Mouse (Mus musculus) CH12.LX (cell line): ENCODE results near the gene Camta1.

Experiments
- BHLHE40 ChIP-seq: IDR thresholded peaks from 2 replicates; pipeline ENCODE4 v1.6.1; 2011; ENCODE audit warnings: mild to moderate bottlenecking, low read depth, low read length, improper control_type of control experiment
- CHD2 ChIP-seq: IDR thresholded peaks from 2 replicates; pipeline ENCODE4 v1.6.1; 2011; ENCODE audit warnings: low read length, improper control_type of control experiment
- CTCF ChIP-seq, 2 experiments: IDR thresholded peaks in 1 of 2; conservative IDR thresholded peaks in 1 of 2; 2 replicates each; pipeline ENCODE4 v1.5.1; 2011 to 2012; ENCODE audit warnings: low read depth in 2 of 2, low read length in 2 of 2, improper control_type of control experiment in 1 of 2, inconsistent platforms in 1 of 2, mild to moderate bottlenecking in 1 of 2, moderate library complexity in 1 of 2
- EP300 ChIP-seq: IDR thresholded peaks from 2 replicates; pipeline ENCODE4 v1.6.1; 2011; ENCODE audit warnings: low read length, improper control_type of control experiment
- ETS1 ChIP-seq: conservative IDR thresholded peaks from 2 replicates; pipeline ENCODE4 v1.6.1; 2012; ENCODE audit warnings: low read depth, mild to moderate bottlenecking, inconsistent platforms, low read length, improper control_type of control experiment, moderate library complexity
- HCFC1 ChIP-seq: IDR thresholded peaks from 2 replicates; pipeline ENCODE4 v1.6.1; 2012; ENCODE audit warnings: low read depth, mild to moderate bottlenecking, inconsistent platforms, low read length, improper control_type of control experiment
- JUND ChIP-seq: conservative IDR thresholded peaks from 2 replicates; pipeline ENCODE4 v1.6.1; 2011; ENCODE audit warnings: low read depth, low read length, improper control_type of control experiment
- MAX ChIP-seq: IDR thresholded peaks from 2 replicates; pipeline ENCODE4 v1.6.1; 2011; ENCODE audit warnings: low read length, improper control_type of control experiment
- POLR2A ChIP-seq: IDR thresholded peaks from 2 replicates; pipeline ENCODE4 v1.6.1; 2011; ENCODE audit warnings: low read depth, mild to moderate bottlenecking, improper control_type of control experiment, low read length
- SMC3 ChIP-seq: IDR thresholded peaks from 2 replicates; pipeline ENCODE4 v1.6.1; 2011; ENCODE audit warnings: low read depth, low read length, improper control_type of control experiment
- TBP ChIP-seq: conservative IDR thresholded peaks from 2 replicates; pipeline ENCODE4 v1.6.1; 2011; ENCODE audit warnings: low read depth, low read length, improper control_type of control experiment
- ZNF384 ChIP-seq: IDR thresholded peaks from 2 replicates; pipeline ENCODE4 v1.6.1; 2012; ENCODE audit warnings: low read depth, low read length, improper control_type of control experiment, inconsistent platforms

GRCm38 (mm10) chr4:151634771-151635170 lies 226.9 kb downstream of the Camta1 start:
- TF ChIP-seq TBP (no peak), CTCF (conservative IDR thresholded peaks at IDR 0.05 in 1 of 2, IDR thresholded peaks at IDR 0.05 in 1 of 2; ENCODE audit: low read depth in 2 of 2, low read length in 2 of 2) (no peak), ZNF384 (no peak), SMC3 (no peak), POLR2A (no peak), EP300 (no peak), CHD2 (no peak), JUND (no peak), BHLHE40 (no peak), MAX (no peak), ETS1 (no peak), HCFC1 (no peak)
